Mouse (Mus musculus) ES-E14 (cell line): Measurements from ENCODE around the gene Megf11.

Experiments
- HCFC1 ChIP-seq: IDR thresholded peaks from 2 replicates; pipeline ENCODE4 v1.6.1; 2012; ENCODE audit warnings: low read length, inconsistent platforms, borderline replicate concordance; ENCODE audit not compliant: insufficient read depth
- MAFK ChIP-seq: IDR thresholded peaks from 2 replicates; pipeline ENCODE4 v1.6.1; 2014; ENCODE audit warnings: mild to moderate bottlenecking, low read depth, low read length, inconsistent platforms; ENCODE audit not compliant: insufficient read depth
- ZC3H11A ChIP-seq: IDR thresholded peaks from 2 replicates; pipeline ENCODE4 v1.6.1; 2012; ENCODE audit warnings: low read depth, mild to moderate bottlenecking, inconsistent platforms, low read length, borderline replicate concordance
- ZNF384 ChIP-seq: IDR thresholded peaks from 2 replicates; pipeline ENCODE4 v1.6.1; 2012; ENCODE audit warnings: low read depth, low read length, inconsistent platforms

- TF ChIP-seq ZNF384 (no peak), HCFC1 (no peak), MAFK (no peak), ZC3H11A (no peak)
These were observed 157.7 kb downstream of the Megf11 start for GRCm38 (mm10) chr9:64543125-64543524.
